Comparison of ENCODE assay signal across 8 mouse cellular contexts in the genomic region with DNA sequence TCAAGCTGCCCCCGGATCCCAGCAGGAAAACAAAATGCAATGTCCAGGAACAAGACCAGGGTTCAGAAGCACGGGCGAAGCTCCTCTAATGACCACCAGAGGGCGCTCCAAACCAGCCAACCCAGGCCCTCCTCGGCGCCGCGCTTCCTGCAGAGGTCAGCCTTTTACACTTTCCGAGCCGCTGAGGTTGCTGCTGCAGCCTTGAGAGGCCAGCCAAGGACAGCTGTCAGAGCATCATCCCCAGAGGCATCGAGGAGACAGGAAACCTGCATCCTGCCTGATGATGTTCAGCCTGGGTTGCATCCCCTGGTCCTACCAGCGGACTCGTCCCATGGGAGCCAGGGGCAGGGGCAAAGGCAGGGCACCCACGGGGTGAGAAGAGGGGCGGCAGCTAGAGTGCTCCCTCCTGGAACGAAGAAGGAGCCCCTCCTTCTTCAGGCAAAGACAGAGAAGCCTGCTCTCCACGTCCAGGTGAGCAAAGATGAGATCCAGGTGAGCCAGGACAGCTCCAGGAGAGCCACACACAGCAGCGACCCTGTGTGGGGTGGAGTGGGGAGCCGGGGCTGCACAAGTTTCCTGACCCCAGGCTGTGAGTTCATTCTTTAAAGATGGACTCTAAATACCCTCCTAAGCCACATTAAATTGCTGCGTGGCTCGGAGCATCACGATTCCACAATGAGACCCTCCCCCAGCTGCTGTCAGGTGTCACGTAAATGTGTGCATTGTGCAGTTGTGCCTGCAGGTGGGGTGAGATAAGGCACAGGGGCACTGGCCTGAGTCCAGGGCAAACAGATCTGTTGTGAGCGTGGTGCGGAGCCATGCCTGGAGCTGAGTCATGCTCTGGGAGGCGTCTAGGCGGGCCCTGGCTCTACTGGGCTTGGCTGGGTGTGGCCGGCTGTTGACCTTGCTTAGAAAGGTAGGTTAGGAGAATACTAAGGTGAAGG. TPM values are rescaled to one million over a fixed set of nuclear protein-coding genes. Genes with fewer than 3 reads are reported as not detected.
DNase-seq lines count a peak whose midpoint lies in the region; ATAC-seq lines count a peak whose summit lies in the region.

A gene (plus strand): TSS at position 204 of the 944 bp plus-strand sequence.

- peak within 1 kb of the TSS; percentile 30 for H3K4me2 ChIP-seq in heart, embryonic 12.5 days
- H3K4me2 ChIP-seq in kidney, embryonic 16.5 days (replicated peaks; ENCODE audit: low read depth, low read length), result 0 out of 2 replicates have a peak within 1 kb of the TSS, but pooled peaks have one; percentile 6

- H3K27me3 ChIP-seq in heart, embryonic 12.5 days (replicated peaks), result peaks cover 44% of the 10 kb centered on the region
- 0 out of 2 replicates have a peak, but pooled peaks cover 6% of the 10 kb centered on the region for H3K27me3 ChIP-seq in kidney, embryonic 16.5 days (ENCODE audit: insufficient read depth, low read length)

- peak; percentile 78 for DNase-seq in A20 (ENCODE audit: low read depth, low spot score)
- peak; percentile 92 for DNase-seq in brain, adult 2 months (ENCODE audit: low read depth, low spot score)
- peak; percentile 82 for DNase-seq in liver
- peak; percentile 57 to 68 for DNase-seq in monocyte, adult 2 months (ENCODE audit: low read depth in 1 of 2, low spot score in 2 of 2)
- DNase-seq in spleen, postnatal 14 days (ENCODE audit: low spot score in 2 of 2), result peak; percentile 49 to 75

- H3K36me3 ChIP-seq in heart, embryonic 12.5 days, result no peaks in the 10 kb centered on the region
- H3K36me3 ChIP-seq in kidney, embryonic 16.5 days (ENCODE audit: insufficient read depth, low read length), result no peaks in the 10 kb centered on the region

- H3K4me1 ChIP-seq in heart, embryonic 12.5 days (replicated peaks), result peaks cover 7% of the 10 kb centered on the region
- 0 out of 2 replicates have a peak, but pooled peaks cover 4% of the 10 kb centered on the region for H3K4me1 ChIP-seq in kidney, embryonic 16.5 days (ENCODE audit: insufficient read depth, low read length)

- 11% methylated on average over 28 of the region's 28 CpGs for WGBS in heart, embryonic 12.5 days
- WGBS in kidney, embryonic 16.5 days, result 15% methylated on average over 28 of the region's 28 CpGs

- no peak within 1 kb of the TSS for H3K4me3 ChIP-seq in heart, embryonic 12.5 days
- H3K4me3 ChIP-seq in kidney, embryonic 16.5 days (ENCODE audit: low read length), result no peak within 1 kb of the TSS

- H3K27ac ChIP-seq in heart, embryonic 12.5 days (ENCODE audit: poor library complexity, severe bottlenecking), result no peak within 1 kb of the TSS
- H3K27ac ChIP-seq in kidney, embryonic 16.5 days (ENCODE audit: low read length), result no peak within 1 kb of the TSS

- peak; percentile 79 for ATAC-seq in erythroblast, adult 5-6 weeks (replicated peaks; ENCODE audit: low FRiP score, poor library complexity, severe bottlenecking)
- peak; percentile 79 for ATAC-seq in heart, embryonic 12.5 days (ENCODE audit: insufficient number of reproducible peaks, low FRiP score)
- ATAC-seq in kidney, embryonic 16.5 days (ENCODE audit: low FRiP score, low TSS enrichment), result peak; percentile 82

- H3K9ac ChIP-seq in heart, embryonic 12.5 days, result no peak within 1 kb of the TSS
- H3K9ac ChIP-seq in kidney, embryonic 16.5 days (replicated peaks; ENCODE audit: low read length), result 0 out of 2 replicates have a peak within 1 kb of the TSS, but pooled peaks have one; percentile 4

- H3K9me3 ChIP-seq in heart, embryonic 12.5 days (replicated peaks), result no peaks in the 10 kb centered on the region
- H3K9me3 ChIP-seq in kidney, embryonic 16.5 days (ENCODE audit: low read length), result no peaks in the 10 kb centered on the region

RNA-seq across cellular contexts. Expression of the gene that starts here (rescaled TPM):
- not detected in 2 replicates for total RNA-seq in erythroblast, adult 5-6 weeks (2015; ENCODE audit: low replicate concordance)
- total RNA-seq in erythroblast, adult 5-6 weeks (2017; ENCODE audit: low replicate concordance), result not detected in 2 replicates
- 1.7 and 4.2 TPM in 2 replicates for polyA plus RNA-seq in heart, embryonic 12.5 days (2016; fragmentation: Nextera tagmentation; extraction: Ambion mirVana)
- 2.7 and 3.7 TPM in 2 replicates for polyA plus RNA-seq in kidney, embryonic 16.5 days (2015; fragmentation: Nextera tagmentation; extraction: Ambion mirVana)

Comparison
In these comparisons a context has a peak if more than half of its experiments do, and no peak if none do; other contexts are left out.
1. Peak in ATAC-seq in erythroblast, adult 5-6 weeks; RNA of the gene not detected or under 1 TPM.